Comparison of ENCODE assay signal across 8 mouse cellular contexts in the genomic region with DNA sequence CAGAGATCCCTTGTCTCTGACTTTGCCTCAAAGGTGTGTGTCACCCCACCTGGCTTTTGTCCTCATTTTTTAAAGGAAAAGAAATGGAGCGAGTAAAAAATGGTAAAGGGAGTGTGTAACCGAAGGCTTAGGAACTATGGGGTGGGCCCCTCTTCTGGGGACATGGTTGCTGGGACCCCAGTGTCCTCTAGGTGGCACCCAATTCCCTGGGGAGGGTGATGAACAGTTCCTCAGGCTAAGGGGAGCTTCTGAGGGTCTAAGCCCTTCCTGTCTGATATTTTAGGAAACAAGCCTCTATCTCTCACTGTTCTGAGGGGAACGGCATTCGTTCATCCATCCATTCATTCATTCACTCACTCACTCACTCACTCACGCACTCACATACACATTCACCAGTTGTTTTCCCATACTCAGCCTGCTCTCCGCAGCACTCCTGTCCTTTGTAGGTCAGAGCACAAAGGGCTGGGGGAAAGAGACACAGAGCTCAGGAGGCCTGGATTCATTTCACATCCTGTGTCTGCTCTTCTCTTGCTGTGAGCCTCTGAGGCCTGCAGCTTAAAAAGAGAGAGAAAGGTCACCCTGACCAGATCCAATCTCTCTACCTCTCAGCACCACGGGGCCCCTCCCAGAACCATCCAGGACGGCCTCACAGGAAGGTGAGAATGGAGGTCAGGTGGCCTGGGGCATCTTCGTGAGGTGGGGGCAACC. TPM values are rescaled to one million over a fixed set of nuclear protein-coding genes. Genes with fewer than 3 reads are reported as not detected.
DNase-seq lines count a peak whose midpoint lies in the region; ATAC-seq and TF ChIP-seq lines count a peak whose summit lies in the region.
"Had no signal": no experiment of that assay in that cellular context is flagged by ENCODE, and none has a peak within 500 bp of the region (broad histone marks: within the 10 kb centered on the region; RNA-seq: fewer than 3 reads in every experiment).

No protein-coding gene starts in this region.

- no peak overlapping the region for H3K9ac ChIP-seq in intestine, postnatal 0 days (ENCODE audit: low read depth, low read length)
- no peak overlapping the region for H3K9ac ChIP-seq in intestine, embryonic 16.5 days (ENCODE audit: low read depth, low read length)
- H3K9ac ChIP-seq: limb, embryonic 13.5 days had no signal

- no peak overlapping the region for H3K4me2 ChIP-seq in intestine, postnatal 0 days (replicated peaks; ENCODE audit: low read depth)
- H3K4me2 ChIP-seq in intestine, embryonic 16.5 days (ENCODE audit: low read depth, low read length), result no peak overlapping the region
- H3K4me2 ChIP-seq: limb, embryonic 13.5 days had no signal

- no peaks in the 10 kb centered on the region for H3K36me3 ChIP-seq in intestine, postnatal 0 days (ENCODE audit: control insufficient read depth, insufficient read depth)
- H3K36me3 ChIP-seq in intestine, embryonic 16.5 days (ENCODE audit: control insufficient read depth, insufficient read depth, low read length), result no peaks in the 10 kb centered on the region
- H3K36me3 ChIP-seq: limb, embryonic 13.5 days had no signal

- 52% methylated on average over 9 of the region's 9 CpGs for WGBS in intestine, postnatal 0 days
- 45% methylated on average over 9 of the region's 9 CpGs for WGBS in intestine, embryonic 16.5 days

- no peaks in the 10 kb centered on the region for H3K27me3 ChIP-seq in intestine, postnatal 0 days (replicated peaks; ENCODE audit: control insufficient read depth, insufficient read depth, low read length)
- H3K27me3 ChIP-seq in intestine, embryonic 16.5 days (replicated peaks; ENCODE audit: control insufficient read depth, insufficient read depth, low read length), result no peaks in the 10 kb centered on the region

- no peak overlapping the region for H3K4me3 ChIP-seq in intestine, postnatal 0 days (ENCODE audit: low read depth, low read length)
- H3K4me3 ChIP-seq in intestine, embryonic 16.5 days (ENCODE audit: low read length), result no peak overlapping the region
- H3K4me3 ChIP-seq: limb, embryonic 13.5 days had no signal

- no peaks in the 10 kb centered on the region for H3K4me1 ChIP-seq in intestine, postnatal 0 days (replicated peaks; ENCODE audit: control insufficient read depth, insufficient read depth, low read length)
- no peaks in the 10 kb centered on the region; the same call in 1 of the 2 replicates for H3K4me1 ChIP-seq in intestine, embryonic 16.5 days (ENCODE audit: control insufficient read depth, insufficient read depth, low read length)
- H3K4me1 ChIP-seq: limb, embryonic 13.5 days had no signal

- no peaks in the 10 kb centered on the region for H3K9me3 ChIP-seq in intestine, postnatal 0 days (ENCODE audit: control insufficient read depth)
- H3K9me3 ChIP-seq in intestine, embryonic 16.5 days (ENCODE audit: control insufficient read depth, low read length), result no peaks in the 10 kb centered on the region
- H3K9me3 ChIP-seq: limb, embryonic 13.5 days had no signal

- peak; percentile 75 for TF ChIP-seq CTCF in intestine, postnatal 0 days (IDR thresholded peaks at IDR 0.05; ENCODE audit: low read depth)

- H3K27ac ChIP-seq in intestine, postnatal 0 days (ENCODE audit: low read depth, low read length), result no peak overlapping the region
- H3K27ac ChIP-seq in intestine, embryonic 16.5 days (ENCODE audit: low read length), result no peak overlapping the region
- H3K27ac ChIP-seq: limb, embryonic 13.5 days had no signal

- ATAC-seq in intestine, postnatal 0 days, result no peak
- no peak for ATAC-seq in intestine, embryonic 16.5 days

- DNase-seq in urinary bladder, postnatal 14 days (ENCODE audit: low spot score), result peak; percentile 31
- DNase-seq in urinary bladder, postnatal 36 days (ENCODE audit: low spot score in 2 of 2), result no peak
- DNase-seq in embryo, embryonic 10 days (ENCODE audit: low spot score), result peak; percentile 62
- DNase-seq in retina, postnatal 1 day, result peak; percentile 70
- DNase-seq in cerebellum, adult 9-10 months, result no peak

RNA-seq across cellular contexts. Expression of gene Hand1, which starts 36.3 kb away (rescaled TPM):
- polyA plus RNA-seq in intestine, postnatal 0 days (2015; fragmentation: Nextera tagmentation; extraction: Ambion mirVana), result 17.4 and 20.7 TPM in 2 replicates
- polyA plus RNA-seq in intestine, embryonic 16.5 days (2015; fragmentation: Nextera tagmentation; extraction: Ambion mirVana), result 22.0 and 23.0 TPM in 2 replicates

Comparison
In these comparisons a context has a peak if more than half of its experiments do, and no peak if none do; other contexts are left out.
1. DNase-seq: peak in urinary bladder, postnatal 14 days (single experiment), embryo, embryonic 10 days (single experiment) and retina, postnatal 1 day (single experiment); none in urinary bladder, postnatal 36 days (0 of 2) and cerebellum, adult 9-10 months (single experiment).